Mouse (Mus musculus): Measurements from ENCODE around the gene Oasl1.
"Not testable (repeated sequence)": the region's sequence is repeated elsewhere in the genome, so short reads cannot be mapped to it uniquely, and the experiment has no call there.

Oasl1 gene

DNA sequence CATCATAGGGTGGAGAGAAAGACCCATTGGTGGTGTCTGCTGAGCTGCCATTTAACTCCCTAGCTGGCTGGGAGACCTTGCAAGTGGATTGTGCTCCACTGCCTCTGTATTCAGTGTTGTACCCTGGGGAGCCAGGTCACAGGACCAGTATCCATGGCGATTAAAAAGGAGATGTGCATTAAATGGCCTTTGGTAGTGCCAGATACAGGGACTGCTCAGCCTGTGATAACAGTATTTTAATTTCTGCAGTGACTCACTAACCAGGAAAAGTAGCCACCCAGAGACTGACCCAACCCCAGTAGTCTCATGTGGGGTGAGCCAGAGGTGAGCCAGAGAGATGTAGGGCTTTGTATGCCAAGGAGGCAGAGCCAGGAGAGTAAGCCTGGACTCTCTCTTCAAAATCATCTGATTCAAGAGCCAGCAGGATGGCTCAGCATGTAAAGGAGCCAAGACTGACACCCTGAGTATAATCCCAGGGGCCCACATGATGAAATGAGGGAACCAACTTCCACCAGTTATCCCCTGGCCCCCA, 3.2 kb downstream of the Oasl1 start:
- DNase-seq (ENCODE audit: low read depth, low spot score): no peak

DNA sequence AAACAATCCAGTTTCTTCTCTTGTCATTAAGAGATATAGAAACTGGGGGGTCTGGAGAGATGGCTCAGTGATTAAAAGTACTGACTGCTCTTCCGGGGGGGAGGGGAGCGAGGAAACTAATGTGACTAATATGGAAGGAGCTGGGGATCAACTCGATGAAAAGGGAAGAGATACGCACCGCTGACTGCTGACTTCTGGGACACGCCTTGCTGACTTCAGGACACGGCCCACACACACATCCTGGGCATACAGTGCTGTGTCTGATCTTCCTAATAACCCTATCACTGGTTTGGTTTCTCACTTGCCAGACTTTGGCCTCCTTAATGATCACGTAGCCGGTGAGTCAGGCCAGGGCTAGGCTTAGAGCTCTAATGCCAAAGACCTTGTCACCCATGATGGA, 3.7 kb downstream of the Oasl1 start:
- no peak for DNase-seq (ENCODE audit: low read depth, low spot score)

- peak; percentile 71 for DNase-seq (ENCODE audit: low read depth, low spot score)
Measured at GRCm38 (mm10) chr5:114931626-114932025, 8.6 kb downstream of the Oasl1 start.

DNA sequence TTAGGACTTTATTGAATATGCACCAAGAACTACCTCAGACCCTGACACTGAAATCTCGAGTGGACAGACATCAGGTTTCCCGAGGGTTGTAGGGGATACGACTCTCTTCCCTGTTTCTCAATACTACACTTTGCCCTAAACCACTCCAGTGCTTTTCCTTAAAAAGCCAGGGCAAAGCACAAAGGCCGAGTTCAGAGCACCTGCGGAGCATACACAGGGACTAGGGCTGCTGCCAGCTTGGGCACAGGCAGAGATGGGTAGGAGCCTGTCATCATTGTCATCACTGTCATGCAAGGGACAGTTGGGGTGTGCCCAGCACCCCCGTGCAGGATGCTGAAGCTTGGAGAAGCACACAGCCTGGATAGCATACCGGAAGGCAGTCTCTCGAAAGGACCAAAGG, 10.2 kb downstream of the Oasl1 start:
- no peak for DNase-seq (ENCODE audit: low read depth, low spot score)

- DNase-seq (ENCODE audit: low read depth, low spot score): peak; percentile 74
Measured at GRCm38 (mm10) chr5:114935838-114936237, 12.8 kb downstream of the Oasl1 start.

- not testable (repeated sequence) for DNase-seq (ENCODE audit: low read depth, low spot score)
Measured at GRCm38 (mm10) chr5:114941138-114941537, 18.1 kb downstream of the Oasl1 start.

DNA sequence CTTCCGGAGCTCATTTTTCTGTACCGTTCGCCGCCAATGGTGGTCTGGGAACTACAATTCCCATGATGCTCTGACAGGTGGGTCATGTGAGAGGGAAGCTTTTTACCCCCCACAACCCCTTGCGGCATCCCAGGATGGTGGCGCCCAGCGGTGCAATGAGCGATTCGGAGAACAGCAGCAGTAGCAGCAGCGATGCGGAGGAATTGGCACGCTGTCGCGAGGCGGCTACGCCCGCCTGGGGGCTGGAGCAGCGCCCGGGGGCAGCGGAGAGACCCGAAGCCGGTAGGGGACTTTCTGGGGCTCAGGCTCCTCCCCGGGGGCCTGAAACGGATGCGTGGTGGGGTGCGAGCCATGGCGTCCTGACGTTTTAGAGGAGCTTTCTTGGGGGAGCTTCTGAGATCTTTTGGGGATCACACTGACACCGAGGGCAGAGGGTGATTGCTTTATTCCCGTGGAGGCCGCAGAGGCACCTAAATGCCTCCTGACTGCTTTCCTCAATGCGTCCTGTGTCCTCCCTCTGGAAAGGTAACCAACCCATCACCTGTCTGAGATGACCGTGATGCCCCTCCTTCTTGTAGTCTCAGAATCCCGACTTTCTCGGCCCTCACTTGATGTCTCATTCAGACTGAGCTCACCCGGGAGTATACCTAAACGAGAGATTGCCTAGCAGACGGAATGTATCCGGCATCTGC, 19.2 kb downstream of the Oasl1 start, which contains the start of gene 2210016L21Rik:
Gene 2210016L21Rik, plus strand, starts transcription at position 85 of the 692 bp plus-strand sequence.
- DNase-seq (ENCODE audit: low read depth, low spot score): peak; percentile 95

DNA sequence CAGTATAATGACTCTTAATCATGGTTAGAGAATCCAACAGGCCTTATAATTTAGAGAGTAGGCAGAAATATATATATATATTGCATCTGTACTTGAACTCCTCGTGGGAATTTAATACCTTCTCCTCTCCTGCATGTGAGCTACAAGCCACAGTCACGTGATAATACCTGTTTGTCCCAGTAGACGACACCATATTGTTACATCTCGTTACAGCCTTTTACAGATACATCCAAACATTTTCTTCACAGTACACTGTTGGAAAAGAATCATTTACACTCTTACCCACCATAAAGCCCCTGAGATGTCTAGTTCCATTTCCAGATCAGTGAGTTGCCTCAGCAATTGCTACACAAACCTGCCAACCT, 19.7 kb downstream of the Oasl1 start:
- DNase-seq (ENCODE audit: low read depth, low spot score): no peak

- no peak for DNase-seq (ENCODE audit: low read depth, low spot score)
Measured at GRCm38 (mm10) chr5:114945072-114945471, 22.0 kb downstream of the Oasl1 start.

DNA sequence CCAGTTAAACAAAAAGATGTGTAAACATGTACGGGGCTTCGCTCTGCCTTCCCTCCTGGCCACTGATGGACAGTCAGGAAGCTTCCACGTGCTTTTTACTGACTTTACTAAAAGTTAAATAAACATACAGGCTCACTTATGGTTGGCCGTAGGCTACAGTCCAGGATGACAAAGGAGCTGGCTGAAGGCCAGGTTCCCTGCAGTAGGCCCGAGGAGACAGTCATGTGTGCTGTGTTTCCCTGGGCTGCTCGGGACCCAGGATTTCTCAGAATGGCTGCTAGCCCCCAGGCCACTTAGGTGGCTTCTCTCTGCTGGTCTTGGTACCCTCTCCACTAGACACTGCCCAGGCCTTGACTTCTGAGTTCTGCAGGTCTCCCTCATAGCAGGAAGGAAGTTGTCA, 25.9 kb downstream of the Oasl1 start:
- no peak for DNase-seq (ENCODE audit: low read depth, low spot score)

DNA sequence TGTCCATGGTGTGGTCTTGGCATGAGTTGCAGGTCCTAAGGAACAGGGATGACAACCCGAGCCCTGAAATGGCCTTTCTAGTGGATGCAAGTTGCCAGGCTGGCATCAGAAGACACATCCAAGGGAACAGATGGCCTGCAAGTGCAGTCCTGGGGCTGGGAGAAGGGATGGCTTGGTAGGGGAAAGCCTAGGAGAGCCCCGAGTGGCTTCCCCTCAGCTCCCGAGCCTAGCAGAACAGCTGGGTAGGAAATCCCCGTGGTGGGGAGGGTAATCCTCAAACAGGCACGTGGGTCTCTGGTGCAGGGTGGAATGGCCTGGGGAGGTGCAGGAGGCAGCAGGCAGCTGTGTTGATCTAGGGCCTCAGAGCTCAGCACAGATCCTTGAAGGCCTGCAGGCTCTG, 26.3 kb downstream of the Oasl1 start:
- DNase-seq (ENCODE audit: low read depth, low spot score): no peak

DNA sequence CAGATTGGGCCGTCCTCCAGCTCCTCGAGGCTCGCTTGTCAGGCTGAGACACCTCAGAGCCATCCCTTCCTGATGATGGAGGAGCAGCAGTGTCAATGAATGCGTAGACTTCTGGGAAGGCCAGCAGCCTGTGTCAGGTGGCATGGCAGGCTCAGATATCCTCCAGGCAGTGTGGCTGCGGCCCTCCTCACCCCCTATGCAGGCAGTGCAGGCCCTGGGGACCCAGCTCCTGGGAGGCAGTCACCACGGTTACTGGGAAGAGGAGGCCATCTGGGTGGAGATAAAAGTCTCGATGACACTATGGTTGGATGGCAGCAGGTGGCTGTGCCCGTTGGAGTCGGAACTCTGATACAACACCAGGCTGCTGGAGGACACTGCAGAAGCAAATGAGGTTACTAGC, 26.8 kb downstream of the Oasl1 start:
- no peak for DNase-seq (ENCODE audit: low read depth, low spot score)

- DNase-seq (ENCODE audit: low read depth, low spot score): no peak
Measured at GRCm38 (mm10) chr5:114950669-114951068, 27.6 kb downstream of the Oasl1 start.

DNA sequence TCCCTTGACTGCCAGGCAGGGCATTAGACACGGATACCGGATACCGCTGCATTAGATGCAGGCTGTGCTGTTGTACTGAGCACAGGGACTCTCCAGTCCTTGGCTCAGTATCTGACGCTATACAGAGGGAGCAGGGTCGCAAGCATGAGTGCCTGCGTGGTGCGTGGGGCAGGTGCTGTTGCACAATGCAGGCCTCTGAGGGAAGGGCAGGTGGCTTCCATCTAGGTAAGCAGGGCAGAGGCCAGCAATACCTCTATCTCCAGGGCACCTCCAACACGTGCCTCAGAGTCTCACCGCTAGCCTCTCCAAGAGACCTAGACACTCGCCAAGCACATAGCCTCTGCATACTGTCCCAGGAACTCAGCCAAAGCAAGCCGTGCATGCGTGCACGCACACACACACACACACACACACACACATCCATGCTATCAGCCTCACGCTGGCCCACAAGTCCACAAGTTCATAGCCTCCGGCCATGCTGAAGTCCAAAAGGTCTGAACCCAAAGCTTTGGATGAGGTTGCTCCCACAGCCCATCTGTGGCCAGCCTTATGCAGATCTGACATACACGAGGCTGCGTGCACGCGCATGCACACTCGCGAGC, 28.3 kb downstream of the Oasl1 start:
- DNase-seq (ENCODE audit: low read depth, low spot score): no peak

DNA sequence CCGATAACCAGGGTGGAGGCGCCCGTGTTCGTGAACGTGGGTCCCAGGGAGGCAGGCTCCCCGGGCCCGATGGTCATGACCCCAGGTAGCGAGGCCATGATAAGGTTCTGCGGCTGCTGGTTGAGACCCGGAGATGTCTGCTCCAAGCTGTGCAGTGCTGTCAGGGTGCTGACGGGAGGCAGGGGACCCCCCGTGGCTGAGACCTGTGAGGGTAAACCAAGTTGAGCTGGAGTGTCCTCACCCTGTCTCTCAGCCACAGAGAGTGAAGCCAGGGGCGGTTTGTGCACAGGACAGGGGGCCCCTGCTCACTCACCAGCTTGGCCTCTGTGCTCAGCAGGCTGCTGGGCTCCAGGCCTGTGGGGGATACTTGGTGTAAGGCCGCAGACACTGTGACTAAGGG, 30.3 kb downstream of the Oasl1 start:
- no peak for DNase-seq (ENCODE audit: low read depth, low spot score)

DNA sequence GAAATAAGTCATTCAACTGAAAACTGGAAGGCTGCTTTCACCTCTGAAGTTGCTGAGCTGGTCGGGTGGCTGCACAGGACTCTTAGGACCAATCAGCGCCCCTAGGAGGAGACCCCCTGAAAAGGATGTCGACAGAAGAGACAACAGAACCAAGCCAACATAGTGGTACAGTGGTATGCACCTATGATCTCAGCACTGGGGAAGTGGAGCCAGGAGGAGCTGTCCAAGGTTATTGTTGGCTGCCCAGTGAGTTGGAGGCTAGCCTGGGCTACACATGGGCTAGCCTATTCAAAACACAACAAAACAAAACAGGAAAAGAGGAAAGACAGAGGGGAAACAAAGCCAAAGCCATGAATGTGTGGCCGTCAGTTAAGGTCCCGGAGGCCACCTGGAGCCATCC, 35.0 kb downstream of the Oasl1 start:
- DNase-seq (ENCODE audit: low read depth, low spot score): no peak

GRCm38 (mm10) chr5:114961590-114962360, 38.7 kb downstream of the Oasl1 start:
- no peak for DNase-seq (ENCODE audit: low read depth, low spot score)

GRCm38 (mm10) chr5:114964315-114964966, 41.4 kb downstream of the Oasl1 start:
- DNase-seq (ENCODE audit: low read depth, low spot score): no peak

DNA sequence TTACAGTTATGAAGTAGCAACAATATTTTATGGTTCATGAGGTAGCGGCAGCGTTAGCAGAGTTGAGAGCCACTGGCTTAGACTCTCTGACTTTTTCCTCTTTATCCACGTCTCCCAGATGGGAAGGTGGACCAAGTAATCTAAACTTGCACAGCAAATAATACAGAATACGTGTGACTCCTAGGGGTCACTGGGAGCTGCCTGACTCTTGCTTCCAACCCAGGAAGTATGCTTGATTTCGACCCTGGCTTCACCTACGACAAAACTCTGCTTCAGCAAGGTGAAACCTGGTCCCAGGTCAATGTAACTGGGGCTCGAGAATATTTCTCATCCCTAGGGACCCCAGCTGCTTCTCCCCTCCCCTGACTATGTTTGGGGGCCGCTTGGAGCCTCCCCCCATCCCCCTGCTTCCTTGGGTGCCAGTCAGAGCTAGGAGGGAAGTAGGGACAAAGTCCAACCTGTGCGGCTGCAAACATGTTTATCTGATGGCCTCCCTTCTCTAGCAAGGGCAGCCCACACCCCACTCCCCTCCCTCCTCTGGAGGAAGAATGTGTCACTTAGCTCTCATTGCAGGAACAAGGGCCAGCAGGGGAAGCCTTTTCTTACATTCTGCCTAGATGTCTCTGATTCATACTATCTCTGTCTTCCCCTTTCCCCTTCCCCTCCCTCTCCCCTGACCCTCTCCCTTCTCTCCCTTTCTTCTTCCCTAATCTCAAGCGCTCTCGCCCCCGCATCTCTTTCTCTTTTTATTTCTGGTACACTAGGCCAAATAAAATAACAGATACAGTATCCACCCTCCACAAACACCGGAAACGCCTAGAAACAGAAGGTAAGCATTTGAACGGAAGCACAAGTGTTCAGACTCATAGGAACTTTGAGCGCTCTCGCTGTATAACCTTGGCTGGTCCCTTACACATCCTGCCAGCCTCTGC, 42.2 kb downstream of the Oasl1 start:
- DNase-seq (ENCODE audit: low read depth, low spot score): no peak

DNA sequence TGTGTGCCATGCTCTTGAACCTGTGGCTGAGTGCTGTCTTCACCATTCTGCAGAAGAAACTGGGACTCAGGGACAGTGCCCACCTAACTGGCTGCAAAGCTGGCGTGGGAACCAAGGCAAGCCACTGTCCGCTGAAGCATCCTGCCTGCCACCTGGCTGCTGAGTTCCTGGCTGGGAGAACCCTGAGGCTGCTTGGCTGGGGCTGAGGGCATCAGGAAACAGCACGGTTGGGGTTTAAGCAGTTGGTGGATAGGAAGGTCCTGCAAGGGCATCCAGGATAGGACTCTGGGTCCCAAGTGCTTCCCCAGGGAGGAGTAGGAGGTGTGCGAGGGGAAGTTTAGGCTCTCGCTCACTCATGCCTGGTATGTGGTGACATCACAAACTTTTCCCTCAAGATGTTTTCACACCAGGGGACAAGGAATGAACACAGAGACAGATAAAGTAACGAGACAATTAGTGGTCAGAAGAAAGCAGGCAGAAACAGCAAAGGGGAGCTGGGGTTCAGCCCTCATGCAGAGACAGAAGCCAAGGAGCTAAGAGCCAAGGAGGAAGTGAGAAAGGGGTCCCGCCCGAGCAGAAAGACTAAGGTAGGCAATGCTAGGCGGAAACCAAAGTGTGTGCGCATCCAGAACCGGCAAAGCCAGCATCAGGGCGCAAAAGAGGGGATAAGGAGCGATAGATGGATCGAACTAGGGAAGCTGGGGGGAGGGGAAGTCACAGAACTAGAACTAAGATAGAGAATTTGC, 44.7 kb downstream of the Oasl1 start:
- no peak for DNase-seq (ENCODE audit: low read depth, low spot score)

All from R1 (cell line).